Mouse (Mus musculus) olfactory bulb, adult 2 months (tissue): ENCODE data around the gene Bnip2.

Experiments used
- CTCF ChIP-seq: fragments of 200-500 bp; IDR thresholded peaks from 2 replicates; pipeline ENCODE4 v1.5.1; 2012; ENCODE audit warnings: low read depth, mild to moderate bottlenecking, low read length, moderate library complexity; ENCODE audit not compliant: insufficient read depth
- POLR2A ChIP-seq: fragments of 200-500 bp; IDR thresholded peaks from 2 replicates; pipeline ENCODE4 v1.6.1; 2012; ENCODE audit warnings: mild to moderate bottlenecking, low read depth, low read length, moderate library complexity; ENCODE audit not compliant: insufficient read depth

- TF ChIP-seq CTCF (no peak), POLR2A (no peak)
These were observed 36.2 kb downstream of the Bnip2 start for GRCm38 (mm10) chr9:70025365-70026012.
